Mouse (Mus musculus) mesoderm, embryonic 11.5 days (tissue): ENCODE measurements around the gene Dusp15.

Experiments used
- DNase-seq: peaks from one replicate; pipeline ENCODE4 v3.0.0-alpha.2; 2012; ENCODE audit warnings: low read depth, low spot score

Dusp15 gene

GRCm38 (mm10) chr2:152951065-152951849 lies at the start of gene Dusp15:
Gene Dusp15 (minus strand): TSS chr2:152951698.
- no peak for DNase-seq

GRCm38 (mm10) chr2:152997046-152997445 lies 45.5 kb upstream of the Dusp15 start:
- DNase-seq, result no peak

DNA sequence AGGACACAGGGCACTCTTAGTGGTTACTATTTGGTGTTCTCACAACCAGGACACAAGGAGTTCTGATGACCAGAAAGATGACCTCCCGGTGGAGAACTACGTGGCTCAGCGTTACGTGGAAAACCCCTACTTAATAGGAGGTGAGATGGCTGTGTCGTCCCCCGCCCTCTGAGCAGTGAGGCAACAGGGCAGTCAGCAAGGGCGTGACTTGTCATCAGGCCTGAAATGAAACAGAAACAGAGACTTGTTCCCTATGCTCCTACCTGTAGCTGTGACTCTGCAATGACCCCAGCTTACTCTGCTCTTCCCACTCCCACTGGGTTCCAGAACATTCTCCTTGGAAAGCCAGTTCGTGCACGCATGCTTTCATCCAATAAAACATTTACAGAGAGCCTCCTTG lies 40.0 kb upstream of the Dusp15 start:
- DNase-seq, result no peak

DNA sequence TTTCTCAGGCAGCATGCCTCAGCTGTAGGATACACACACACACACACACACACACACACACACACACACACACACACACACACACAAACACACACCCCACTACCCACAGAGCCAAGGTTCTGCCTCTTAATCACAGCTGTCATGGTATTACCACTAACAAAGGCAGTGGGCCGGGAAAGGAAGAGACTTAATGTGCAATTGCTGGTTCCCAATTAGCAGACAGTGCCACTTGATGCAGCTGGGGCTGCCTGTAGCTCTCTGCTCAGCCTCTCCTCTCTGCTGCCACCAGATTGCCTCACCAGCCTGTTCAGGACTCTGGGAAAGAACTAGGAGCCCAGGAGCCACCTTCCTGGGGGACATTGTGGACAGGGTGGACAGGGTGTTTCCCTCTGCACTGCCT lies 34.1 kb upstream of the Dusp15 start:
- DNase-seq, result peak; percentile 4

DNA sequence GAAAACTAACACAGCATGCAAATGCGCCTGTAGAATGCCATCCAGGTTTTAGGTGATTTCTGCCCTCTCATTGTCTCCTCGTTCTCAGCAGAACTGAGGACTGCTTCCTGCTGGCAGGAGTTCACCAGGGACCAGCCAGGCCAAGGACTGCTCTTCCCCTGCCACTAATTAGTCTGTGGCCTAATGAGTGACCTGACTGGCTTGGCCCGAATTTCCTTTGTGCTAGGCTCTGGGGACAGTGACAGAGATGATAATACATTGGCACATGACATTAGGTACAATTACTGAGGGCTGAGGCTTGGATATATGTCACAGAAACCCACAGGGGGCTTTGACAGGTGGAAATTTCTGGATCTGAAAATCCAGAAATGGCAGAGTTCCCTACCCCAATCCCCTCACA lies 25.5 kb upstream of the Dusp15 start:
- DNase-seq, result no peak

DNA sequence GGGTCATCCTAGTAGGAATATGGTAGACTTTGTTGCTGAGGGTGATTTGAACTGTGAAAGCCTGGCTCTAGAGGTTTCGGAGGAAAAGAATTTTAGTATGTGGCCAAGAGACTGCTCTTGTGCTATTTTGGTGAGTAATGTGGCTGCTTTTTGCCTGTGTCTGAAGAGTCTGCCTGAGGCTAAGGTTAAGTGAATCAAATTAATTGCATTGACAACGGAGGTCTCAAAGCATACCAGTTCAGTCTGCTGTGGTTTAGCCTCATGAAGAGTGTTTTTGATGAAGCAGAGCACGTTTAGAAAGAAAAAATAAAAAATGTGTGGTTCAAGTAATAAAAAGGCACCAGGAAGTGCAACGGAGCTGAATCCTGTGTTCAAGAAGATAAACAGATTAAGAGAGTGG lies 14.1 kb upstream of the Dusp15 start:
- DNase-seq, result no peak

DNA sequence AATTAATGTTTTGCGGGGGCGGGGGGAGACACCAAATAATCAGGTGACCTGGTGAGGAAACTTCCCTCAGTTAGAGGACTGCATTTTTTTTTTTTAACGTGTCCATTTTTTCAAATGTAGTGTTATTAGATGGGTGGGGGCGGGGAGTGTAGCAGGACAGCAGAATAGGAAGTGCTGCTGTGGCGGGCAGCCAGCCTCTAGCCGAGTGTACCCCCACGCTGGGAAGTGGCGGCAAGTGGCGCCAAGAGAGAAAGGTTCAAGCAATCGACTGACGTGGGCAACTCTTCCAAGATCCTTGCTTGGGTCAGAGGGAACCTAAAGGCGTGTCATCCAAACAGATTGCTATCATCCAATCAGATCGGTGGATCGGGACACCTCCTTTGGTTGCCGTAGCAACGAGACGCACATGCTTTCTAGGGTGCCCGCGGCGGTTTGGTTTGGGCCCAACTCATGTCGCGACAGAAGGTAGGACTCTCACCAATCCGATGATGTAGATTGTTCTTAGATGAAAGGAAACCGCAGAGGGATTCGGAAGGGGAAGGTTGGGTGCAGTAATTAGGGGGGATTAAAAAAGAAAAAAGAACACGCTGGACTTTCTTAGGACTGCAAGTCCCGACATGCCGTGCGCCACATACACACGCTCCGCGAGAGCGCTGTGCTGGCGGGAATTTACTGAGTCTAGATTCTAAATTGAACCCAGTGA lies 10.7 kb upstream of the Dusp15 start, which contains the start of gene Ttll9:
TSS of gene Ttll9 (plus strand) at position 395 of the 703 bp plus-strand sequence.
- DNase-seq, result peak; percentile 89

DNA sequence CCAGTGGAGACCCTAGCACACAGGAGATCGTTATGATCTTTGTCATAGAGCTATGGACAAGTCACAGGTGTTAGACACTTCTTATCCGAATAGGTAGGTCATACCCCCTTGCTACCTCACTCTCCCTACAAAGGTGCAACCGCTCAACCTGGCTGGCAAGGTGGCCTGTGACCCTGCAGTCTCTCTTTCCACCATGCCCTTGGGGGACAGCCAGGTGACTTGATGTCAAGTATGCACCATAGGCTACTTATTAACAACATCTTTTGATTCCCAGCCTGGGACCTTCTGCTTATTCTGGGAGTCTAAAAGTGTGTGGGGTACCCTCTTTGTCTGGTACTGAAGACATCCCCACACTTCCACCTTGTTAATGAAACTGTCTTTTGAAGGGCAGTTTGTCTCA lies 6.6 kb upstream of the Dusp15 start:
- DNase-seq, result no peak

- DNase-seq, result no peak
Measured at GRCm38 (mm10) chr2:152951850-152952720, 587 bp upstream of the Dusp15 start.

GRCm38 (mm10) chr2:152950358-152951064 lies 987 bp downstream of the Dusp15 start:
- no peak for DNase-seq

DNA sequence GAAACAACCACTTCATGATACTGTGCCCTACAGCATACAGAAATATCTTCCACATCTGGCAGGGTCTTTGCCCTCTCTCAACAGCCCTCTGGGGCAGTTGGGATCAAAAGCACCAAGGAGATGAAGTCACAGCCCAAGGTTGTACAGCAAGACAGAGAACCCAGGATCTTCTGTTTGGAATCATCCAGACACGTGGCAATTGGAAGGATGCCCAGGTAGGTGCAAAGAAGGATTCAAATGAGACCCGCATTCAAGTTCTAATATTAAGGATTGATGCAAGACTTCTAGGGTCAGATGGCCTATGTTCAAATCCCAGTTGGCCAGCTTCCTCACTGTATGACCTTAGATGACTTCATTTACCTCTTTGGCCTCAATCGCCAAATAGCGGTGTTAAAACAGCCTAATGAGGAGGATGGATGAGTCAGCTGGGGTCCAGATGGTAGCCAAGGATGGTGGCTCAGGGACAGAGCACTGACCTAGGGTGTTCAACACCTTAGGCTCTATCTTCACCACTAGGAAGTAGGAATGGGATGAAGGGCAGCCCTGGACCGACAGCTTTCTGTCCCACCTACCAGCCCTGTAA lies 3.0 kb downstream of the Dusp15 start:
- no peak for DNase-seq

- DNase-seq, result no peak
Measured at GRCm38 (mm10) chr2:152947098-152947497, 4.4 kb downstream of the Dusp15 start.

DNA sequence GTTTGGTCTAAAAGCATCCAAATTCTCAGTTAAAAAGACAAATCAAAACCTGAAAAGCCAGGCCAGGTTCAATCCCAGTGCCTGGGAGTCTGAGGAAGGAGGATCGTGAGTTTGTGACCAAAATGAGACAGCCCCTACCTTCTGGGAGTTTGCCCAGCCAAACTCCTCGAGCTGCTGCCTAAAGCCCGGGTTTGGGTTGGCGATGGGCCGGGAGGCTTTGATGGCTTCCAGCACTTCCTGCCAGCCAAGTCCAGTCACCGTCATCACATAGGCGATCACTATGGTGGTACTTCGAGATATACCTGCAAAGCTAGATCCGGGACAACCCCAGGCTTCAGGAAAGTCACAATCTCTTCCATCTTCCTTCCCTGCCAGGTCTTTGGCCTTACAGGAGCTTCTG lies 7.5 kb downstream of the Dusp15 start:
- no peak for DNase-seq

DNA sequence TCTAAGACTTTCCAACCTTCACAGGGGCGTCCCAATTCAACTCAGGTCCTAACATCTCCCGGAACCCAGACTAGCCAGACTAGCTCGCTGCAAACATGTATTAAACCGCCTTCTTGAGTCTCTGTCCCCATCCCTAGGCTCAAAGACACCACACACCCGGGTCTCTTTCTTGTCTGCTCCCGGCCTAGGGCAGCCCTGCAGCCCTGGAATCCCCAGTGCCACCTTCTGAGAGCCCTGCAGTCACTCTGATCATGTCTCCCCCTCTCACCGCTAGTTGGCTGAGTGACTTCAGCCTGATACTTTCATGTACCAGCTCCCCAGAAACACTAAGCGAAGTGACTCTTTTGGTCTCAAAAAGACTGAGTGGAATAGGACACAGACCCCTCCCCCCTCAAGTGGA lies 7.9 kb downstream of the Dusp15 start:
- DNase-seq, result no peak

- DNase-seq, result no peak
Measured at GRCm38 (mm10) chr2:152942898-152943515, 8.5 kb downstream of the Dusp15 start.

DNA sequence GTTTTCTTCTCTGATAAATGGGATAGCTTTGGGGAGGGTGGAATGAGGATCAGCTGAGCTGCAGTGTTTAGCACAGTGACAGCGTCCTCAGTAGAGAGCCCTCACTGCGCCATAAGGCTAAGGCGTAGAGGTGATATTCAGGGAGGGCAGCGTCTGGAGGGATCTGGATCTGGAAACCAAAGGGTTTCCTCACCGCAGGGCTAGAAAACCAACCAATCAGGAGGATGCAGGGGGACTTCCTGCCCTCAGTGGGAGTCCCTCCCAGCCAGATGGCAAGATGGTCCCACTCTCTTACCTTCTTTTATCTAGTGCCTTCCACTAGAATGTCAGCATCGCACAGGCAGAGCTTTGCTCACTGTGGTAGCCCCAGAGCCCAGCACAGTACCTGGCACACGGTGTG lies 9.7 kb downstream of the Dusp15 start:
- DNase-seq, result no peak

GRCm38 (mm10) chr2:152941106-152941505 lies 10.4 kb downstream of the Dusp15 start:
- no peak for DNase-seq

- no peak for DNase-seq
Measured at GRCm38 (mm10) chr2:152939846-152940245, 11.7 kb downstream of the Dusp15 start.

DNA sequence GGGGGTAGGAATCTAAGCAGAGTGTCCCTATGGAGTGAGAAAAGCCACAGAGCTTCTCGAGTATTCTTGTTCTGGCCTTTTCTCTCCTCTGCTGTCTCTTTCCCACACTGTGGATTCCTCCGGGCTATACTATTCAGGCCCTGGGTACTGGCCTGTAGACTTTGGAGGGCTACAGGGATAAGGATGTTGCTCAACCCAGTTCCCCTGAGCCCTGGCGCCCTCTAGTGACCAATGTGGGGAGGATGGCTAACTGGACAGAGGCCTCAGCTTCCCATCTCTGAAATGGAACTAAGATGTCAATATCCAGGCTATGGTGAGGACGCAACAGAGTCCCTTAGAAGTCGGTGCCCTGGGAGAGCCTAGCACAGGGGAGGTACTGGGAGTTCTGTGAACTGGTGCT lies 17.9 kb downstream of the Dusp15 start:
- DNase-seq, result no peak

DNA sequence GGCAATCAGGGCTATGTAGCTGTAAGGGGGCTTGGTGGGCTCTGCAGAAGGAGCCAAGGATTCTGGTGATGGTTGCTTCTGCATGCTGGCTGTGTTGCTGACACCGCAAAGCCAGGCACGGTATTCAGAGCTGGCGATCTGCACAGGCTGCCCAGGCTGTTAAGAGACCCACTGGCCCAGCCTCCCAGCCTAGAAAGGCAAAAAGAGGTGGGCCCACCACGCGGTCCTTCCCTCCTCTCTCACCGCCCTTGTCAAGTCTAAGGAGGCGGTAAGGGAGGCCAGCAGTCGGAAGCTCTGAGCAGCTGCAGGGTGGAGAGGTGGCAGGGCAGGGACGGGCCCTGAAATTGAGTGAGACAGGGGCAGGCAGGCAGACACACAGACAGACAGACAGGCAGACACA lies 18.4 kb downstream of the Dusp15 start, which contains the start of gene Foxs1:
TSS of gene Foxs1 (minus strand) at position 161 of the 400 bp plus-strand sequence.
- no peak for DNase-seq
